Mouse (Mus musculus) fat pad, adult 2 months (tissue): ENCODE results near the gene Vegfb.

ENCODE experiments used
- DNase-seq: peaks from one replicate; pipeline ENCODE4 v3.0.0-alpha.2; 2011; ENCODE audit warnings: low read depth, low spot score; ENCODE audit errors: extremely low read depth

Vegfb gene

GRCm38 (mm10) chr19:6942249-6942691 lies 45.2 kb downstream of the Vegfb start, which contains the start of gene Gpr137:
Gene Gpr137, minus strand, starts transcription at chr19:6942480.
- DNase-seq: no peak

- DNase-seq: no peak
Measured at GRCm38 (mm10) chr19:6941372-6942248, 45.8 kb downstream of the Vegfb start, which contains the start of gene Bad. Gene Bad, plus strand, starts transcription at chr19:6941861.

- no peak for DNase-seq
Measured at GRCm38 (mm10) chr19:6940396-6941351, 46.8 kb downstream of the Vegfb start.

GRCm38 (mm10) chr19:6939106-6940002 lies 48.1 kb downstream of the Vegfb start:
- DNase-seq: no peak

GRCm38 (mm10) chr19:6937541-6938465 lies 49.6 kb downstream of the Vegfb start:
- no peak for DNase-seq

GRCm38 (mm10) chr19:6936299-6936698 lies 51.2 kb downstream of the Vegfb start:
- DNase-seq: no peak

- no peak for DNase-seq
Measured at GRCm38 (mm10) chr19:6934195-6934977, 53.1 kb downstream of the Vegfb start, which contains the start of gene Kcnk4. Gene Kcnk4, minus strand, starts transcription at chr19:6934515.

- no peak for DNase-seq
Measured at GRCm38 (mm10) chr19:6933436-6934194, 53.8 kb downstream of the Vegfb start.

GRCm38 (mm10) chr19:6933102-6933435 lies 54.4 kb downstream of the Vegfb start:
- DNase-seq: no peak
